Mouse (Mus musculus) liver, embryonic 12.5 days (tissue): ENCODE results near the gene Iqgap2. TPM values are rescaled to one million over a fixed set of nuclear protein-coding genes. Genes with fewer than 3 reads are reported as not detected.

Experiments
- ATAC-seq: fragments of 200-750 bp; cut with Nextera tagmentation; 2 replicates; pipeline ENCODE4 v1.8.0; 2017; ENCODE audit warnings: moderate number of reproducible peaks, mild to moderate bottlenecking, moderate library complexity
- H3K27ac ChIP-seq: fragments of 300-500 bp; sonication (generic); 2 replicates; pipeline ENCODE4 v1.5.1; 2016; ENCODE audit warnings: mild to moderate bottlenecking
- H3K27me3 ChIP-seq: fragments of 300-500 bp; sonication (generic); replicated peaks from 2 replicates; pipeline ENCODE4 v1.6.1; 2016; ENCODE audit warnings: mild to moderate bottlenecking, moderate library complexity
- H3K36me3 ChIP-seq: fragments of 300-500 bp; sonication (generic); 2 replicates; pipeline ENCODE4 v1.6.1; 2016; ENCODE audit warnings: mild to moderate bottlenecking, moderate library complexity
- H3K4me1 ChIP-seq: fragments of 300-500 bp; sonication (generic); 2 replicates; pipeline ENCODE4 v1.6.1; 2016
- H3K4me2 ChIP-seq: fragments of 300-500 bp; sonication (generic); 2 replicates; pipeline ENCODE4 v1.6.1; 2016; ENCODE audit warnings: mild to moderate bottlenecking, moderate library complexity
- H3K4me3 ChIP-seq: fragments of 300-500 bp; sonication (generic); 2 replicates; pipeline ENCODE4 v1.5.1; 2016; ENCODE audit warnings: mild to moderate bottlenecking, moderate library complexity
- H3K9ac ChIP-seq: fragments of 300-500 bp; sonication (generic); 2 replicates; pipeline ENCODE4 v1.6.1; 2016; ENCODE audit warnings: mild to moderate bottlenecking, moderate library complexity
- H3K9me3 ChIP-seq: fragments of 300-500 bp; sonication (generic); replicated peaks from 2 replicates; pipeline ENCODE4 v1.6.1; 2016; ENCODE audit warnings: mild to moderate bottlenecking, moderate library complexity
- WGBS: fragments of 180-500 bp; shearing (Covaris S2); methylation state at CpG from one replicate; pipeline ENCODE4 v1.1.7; 2016; ENCODE audit not compliant: insufficient replicate concordance; 5-methylcytosine and 5-hydroxymethylcytosine counted together
- polyA plus RNA-seq: library from polyadenylated mRNA; unstranded; fragments of >200 nt; fragmentation: Nextera tagmentation; extraction: Ambion mirVana; gene quantifications from 2 replicates; pipeline ENCODE4 v1.2.1, GENCODE M21; 2016

Iqgap2 gene
- polyA plus RNA-seq, 1 experiment from 2014 or later = 14.7 TPM

DNA sequence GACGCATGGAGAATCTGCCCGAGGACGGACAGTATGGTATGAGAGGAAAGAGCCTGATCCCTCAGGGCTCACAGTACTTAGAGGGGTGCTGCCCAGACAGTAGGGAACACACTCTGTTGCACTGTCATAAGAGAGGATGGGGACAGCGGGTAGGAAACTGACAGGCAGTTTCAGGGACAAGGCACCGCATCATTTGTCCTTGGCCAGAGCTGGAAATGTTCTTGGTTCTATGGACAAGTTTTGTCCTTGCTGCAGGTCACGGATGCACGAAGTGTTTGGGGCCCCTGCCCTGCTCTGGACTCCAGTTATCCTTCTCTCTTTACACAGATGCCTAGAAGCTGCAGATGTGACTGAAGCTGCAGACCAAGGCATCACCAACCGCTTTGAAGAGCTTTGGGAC, 284.7 kb downstream of the Iqgap2 start:
- no peaks in the 10 kb centered on the region for H3K9me3 ChIP-seq
- H3K4me2 ChIP-seq = no peak overlapping the region
- no peaks in the 10 kb centered on the region for H3K27me3 ChIP-seq
- 85% methylated on average over 8 of the region's 8 CpGs for WGBS
- peaks cover 93% of the 10 kb centered on the region for H3K36me3 ChIP-seq
- no peak overlapping the region for H3K9ac ChIP-seq
- ATAC-seq = no peak
- H3K4me1 ChIP-seq = peaks cover 48% of the 10 kb centered on the region
- H3K27ac ChIP-seq = no peak overlapping the region
- H3K4me3 ChIP-seq = no peak overlapping the region

DNA sequence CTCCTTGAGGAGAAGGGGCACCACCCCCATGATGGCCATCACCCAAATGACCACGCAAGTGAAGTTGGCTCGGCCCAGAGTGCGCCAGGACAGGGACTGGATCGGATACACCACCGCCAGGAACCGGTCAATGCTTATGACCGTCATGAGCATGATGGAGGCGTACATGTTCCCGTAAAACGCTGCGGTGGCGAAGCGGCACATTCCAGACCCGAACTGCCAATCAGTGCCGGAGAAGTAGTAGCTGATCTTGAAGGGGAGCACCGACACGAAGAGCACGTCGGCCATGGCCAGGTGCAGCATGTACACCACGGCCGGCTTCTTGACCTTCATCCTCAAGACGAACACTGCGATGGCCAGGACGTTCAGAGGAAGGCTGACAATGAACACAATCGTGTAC, 287.4 kb downstream of the Iqgap2 start:
- Histone ChIP-seq H3K36me3 (peaks cover 83% of the 10 kb centered on the region), H3K9ac (no peak overlapping the region), H3K4me2 (no peak overlapping the region), H3K4me1 (peaks cover 35% of the 10 kb centered on the region), H3K4me3 (no peak overlapping the region), H3K9me3 (no peaks in the 10 kb centered on the region), H3K27ac (no peak overlapping the region), H3K27me3 (no peaks in the 10 kb centered on the region)
- WGBS = 93% methylated on average over 25 of the region's 25 CpGs
- no peak for ATAC-seq

DNA sequence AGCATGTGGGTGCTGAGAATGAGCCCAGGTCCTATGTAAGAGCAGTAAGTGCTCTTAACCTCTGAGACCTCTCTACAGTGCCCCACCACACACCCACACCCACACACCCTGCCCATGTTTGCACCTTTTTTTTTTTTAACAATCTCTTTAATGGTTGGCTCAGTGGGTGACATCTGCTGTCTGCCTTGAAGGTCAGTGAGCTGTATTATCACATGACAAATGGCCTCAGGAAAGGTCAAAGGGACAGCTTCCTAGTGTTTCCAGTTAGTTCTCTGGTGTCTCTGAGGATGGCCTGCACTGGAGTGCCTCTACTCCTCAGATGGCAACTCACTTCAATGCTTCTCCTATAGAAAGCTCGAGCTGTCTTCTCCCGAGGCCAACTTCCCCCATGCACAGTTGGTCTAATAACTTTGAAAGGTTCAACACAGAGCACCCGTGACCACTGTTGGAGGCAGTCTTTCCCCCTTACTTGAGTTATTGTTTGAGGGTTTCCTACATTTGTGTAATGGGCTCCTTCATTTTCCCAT, 291.8 kb downstream of the Iqgap2 start:
- peaks cover 45% of the 10 kb centered on the region for H3K36me3 ChIP-seq
- WGBS = 50% methylated on average over 3 of the region's 3 CpGs
- H3K4me2 ChIP-seq = no peak overlapping the region
- H3K27ac ChIP-seq = no peak overlapping the region
- H3K9me3 ChIP-seq = no peaks in the 10 kb centered on the region
- H3K27me3 ChIP-seq = no peaks in the 10 kb centered on the region; the same call in 1 of the 2 replicates
- peaks cover 29% of the 10 kb centered on the region; the same call in 1 of the 2 replicates for H3K4me1 ChIP-seq
- ATAC-seq = no peak
- no peak overlapping the region for H3K4me3 ChIP-seq
- H3K9ac ChIP-seq = no peak overlapping the region

DNA sequence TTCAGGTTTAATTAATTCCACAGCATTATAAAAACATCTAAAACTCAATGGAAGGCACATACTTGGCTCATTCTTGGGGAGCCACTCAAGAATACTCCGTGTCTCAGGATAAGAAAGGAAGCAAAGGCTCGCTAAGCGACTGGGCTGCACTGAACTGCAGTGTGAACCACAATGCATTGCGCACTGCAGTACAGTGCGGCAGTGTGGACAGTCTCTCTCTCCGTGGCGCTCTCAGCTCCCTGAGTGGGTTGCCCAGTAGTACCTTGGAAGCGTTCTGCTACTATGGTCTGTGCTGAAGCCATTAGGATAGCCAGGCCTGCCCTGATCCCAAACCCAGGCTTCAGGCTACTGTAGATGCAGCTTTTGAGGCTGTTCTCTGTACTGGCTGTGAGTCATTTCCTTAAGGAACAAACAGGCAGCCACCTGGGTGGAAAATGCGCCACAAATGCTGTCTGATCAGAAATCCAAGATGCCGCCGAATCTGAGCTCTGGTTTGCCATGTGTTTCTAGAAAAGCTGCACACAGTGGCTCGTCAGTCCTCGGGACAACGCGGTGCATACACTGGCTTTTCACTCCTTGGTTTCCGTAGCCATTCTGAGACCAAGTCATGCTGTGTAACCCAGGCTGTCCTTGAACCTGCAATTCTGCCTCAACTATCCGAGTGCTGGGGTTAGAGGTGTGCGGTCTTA, 293.3 kb downstream of the Iqgap2 start:
- no peak for ATAC-seq
- 79% methylated on average over 18 of the region's 18 CpGs for WGBS
- H3K27ac ChIP-seq = no peak overlapping the region
- H3K4me1 ChIP-seq = peaks cover 29% of the 10 kb centered on the region; the same call in 1 of the 2 replicates
- H3K27me3 ChIP-seq = no peaks in the 10 kb centered on the region; the same call in 1 of the 2 replicates
- peaks cover 29% of the 10 kb centered on the region for H3K36me3 ChIP-seq
- no peak overlapping the region for H3K4me3 ChIP-seq
- no peaks in the 10 kb centered on the region for H3K9me3 ChIP-seq
- H3K9ac ChIP-seq = no peak overlapping the region
- no peak overlapping the region for H3K4me2 ChIP-seq

DNA sequence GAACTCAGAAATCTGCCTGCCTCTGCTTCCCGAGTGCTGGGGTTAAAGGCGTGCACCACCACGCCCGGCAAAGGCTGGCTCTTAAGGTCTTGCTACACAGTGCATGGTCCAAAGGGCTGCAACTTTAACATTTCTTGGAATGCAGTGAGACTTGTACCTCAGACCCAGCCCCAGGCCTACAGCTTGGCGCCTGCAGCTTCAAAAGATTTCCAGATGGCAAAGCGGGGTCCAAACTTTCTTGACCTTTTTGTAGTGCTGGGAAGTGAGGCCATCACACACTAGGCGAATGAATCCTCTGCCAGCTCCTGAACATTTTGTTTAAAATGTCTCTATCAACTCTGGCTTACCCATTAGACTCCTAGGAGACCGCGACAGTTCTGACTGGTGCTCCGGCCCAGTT, 294.1 kb downstream of the Iqgap2 start:
- WGBS = 83% methylated on average over 10 of the region's 10 CpGs
- no peak for ATAC-seq
- Histone ChIP-seq H3K9me3 (no peaks in the 10 kb centered on the region), H3K4me2 (no peak overlapping the region), H3K9ac (no peak overlapping the region), H3K27me3 (peaks cover 4% of the 10 kb centered on the region; the same call in 1 of the 2 replicates), H3K36me3 (peaks cover 22% of the 10 kb centered on the region), H3K27ac (no peak overlapping the region), H3K4me3 (no peak overlapping the region), H3K4me1 (peaks cover 34% of the 10 kb centered on the region; the same call in 1 of the 2 replicates)

DNA sequence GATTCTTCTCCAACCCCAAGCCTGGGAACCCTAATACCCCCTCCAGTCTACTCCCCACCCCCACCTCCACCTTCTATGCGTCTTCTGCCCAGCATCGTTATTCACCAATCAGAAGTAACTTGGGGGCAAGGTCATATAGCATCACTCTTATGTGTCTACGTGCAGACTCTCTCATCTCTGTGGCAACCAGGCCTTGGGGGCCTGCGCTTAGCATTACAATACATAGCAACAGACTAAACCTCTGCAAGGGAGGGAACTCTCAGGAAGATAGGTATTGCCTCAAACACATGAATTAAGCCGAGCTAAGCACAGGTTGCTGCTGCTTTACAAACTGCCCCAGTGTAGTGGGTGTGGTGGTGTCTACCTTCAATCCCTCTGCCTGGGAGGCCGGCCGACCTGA, 295.0 kb downstream of the Iqgap2 start:
- WGBS = 80% methylated on average over 7 of the region's 7 CpGs
- H3K27me3 ChIP-seq = peaks cover 13% of the 10 kb centered on the region
- no peak overlapping the region for H3K4me2 ChIP-seq
- no peak overlapping the region for H3K9ac ChIP-seq
- H3K4me1 ChIP-seq = peaks cover 34% of the 10 kb centered on the region; the same call in 1 of the 2 replicates
- peaks cover 16% of the 10 kb centered on the region for H3K36me3 ChIP-seq
- H3K4me3 ChIP-seq = no peak overlapping the region
- no peak overlapping the region for H3K27ac ChIP-seq
- no peaks in the 10 kb centered on the region for H3K9me3 ChIP-seq
- ATAC-seq = no peak

DNA sequence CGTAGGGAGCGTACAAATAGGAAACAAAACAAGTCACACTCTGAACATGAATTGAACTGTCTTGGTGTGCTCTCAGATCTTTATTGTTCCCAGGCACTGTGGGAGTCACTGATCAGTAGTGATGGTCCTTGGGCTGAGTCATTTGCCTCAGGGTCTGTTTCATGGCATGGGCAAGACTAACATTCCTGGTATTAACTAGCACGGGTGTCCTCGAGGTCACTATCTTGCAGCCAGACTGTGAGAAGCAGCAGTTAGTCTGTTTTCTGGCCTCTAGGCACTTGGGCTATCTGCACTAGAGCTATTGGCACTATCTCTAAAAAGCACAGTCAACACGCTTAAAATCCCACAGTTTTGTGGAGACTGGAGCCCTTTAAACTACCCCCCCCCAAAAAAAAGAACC, 295.8 kb downstream of the Iqgap2 start:
- ATAC-seq = no peak
- H3K4me1 ChIP-seq = peaks cover 30% of the 10 kb centered on the region; the same call in 1 of the 2 replicates
- no peak overlapping the region for H3K4me3 ChIP-seq
- peaks cover 21% of the 10 kb centered on the region for H3K27me3 ChIP-seq
- peaks cover 8% of the 10 kb centered on the region for H3K36me3 ChIP-seq
- H3K4me2 ChIP-seq = no peak overlapping the region
- 40% methylated on average over 5 of the region's 5 CpGs for WGBS
- H3K9ac ChIP-seq = no peak overlapping the region
- H3K9me3 ChIP-seq = no peaks in the 10 kb centered on the region
- no peak overlapping the region for H3K27ac ChIP-seq

DNA sequence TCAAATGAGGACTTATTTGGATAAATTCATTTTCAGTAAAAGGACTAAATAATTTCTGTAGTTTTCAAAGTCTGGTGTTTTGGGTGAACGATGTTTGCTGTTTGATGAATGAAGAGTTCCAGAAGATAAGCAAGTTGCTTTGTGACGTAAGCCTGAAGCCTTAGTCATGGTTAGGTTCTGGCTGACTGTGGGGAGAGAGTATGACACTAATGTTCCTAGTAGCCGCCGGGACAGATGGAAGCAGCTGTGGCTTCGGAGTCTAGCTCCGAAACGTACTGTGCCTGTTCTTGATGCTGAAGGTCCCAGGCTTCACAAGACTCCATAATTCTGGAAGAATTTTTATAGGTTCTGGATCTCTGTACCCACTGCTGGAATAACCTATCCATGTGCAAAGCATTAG, 296.3 kb downstream of the Iqgap2 start:
- 68% methylated on average over 7 of the region's 7 CpGs for WGBS
- Histone ChIP-seq H3K9me3 (no peaks in the 10 kb centered on the region), H3K27me3 (peaks cover 26% of the 10 kb centered on the region), H3K4me2 (no peak overlapping the region), H3K4me3 (no peak overlapping the region), H3K9ac (no peak overlapping the region), H3K36me3 (peaks cover 3% of the 10 kb centered on the region), H3K4me1 (peaks cover 28% of the 10 kb centered on the region; the same call in 1 of the 2 replicates), H3K27ac (no peak overlapping the region)
- ATAC-seq = no peak

DNA sequence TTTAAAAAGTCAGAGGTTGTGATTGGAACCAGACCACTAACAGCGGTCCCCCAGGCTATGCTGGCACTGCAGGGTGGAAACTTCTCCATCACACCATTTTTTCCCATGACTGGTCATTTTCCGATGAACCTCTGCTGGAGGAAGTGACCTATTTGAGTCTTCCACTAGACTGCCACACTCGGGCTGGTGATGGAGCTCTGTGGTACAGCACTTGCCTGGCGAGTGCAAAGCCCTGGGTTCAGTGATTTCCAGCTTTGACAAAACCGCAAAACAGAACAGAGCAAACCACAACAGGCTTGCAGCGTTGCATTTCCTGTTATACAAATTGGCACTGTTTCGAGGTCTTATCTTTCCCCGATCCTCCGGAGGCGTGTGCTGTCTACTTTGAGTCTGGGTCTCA, 298.9 kb downstream of the Iqgap2 start:
- WGBS = 16% methylated on average over 10 of the region's 10 CpGs
- Histone ChIP-seq H3K9me3 (no peaks in the 10 kb centered on the region), H3K27me3 (peaks cover 49% of the 10 kb centered on the region), H3K9ac (no peak overlapping the region), H3K27ac (no peak overlapping the region), H3K36me3 (no peaks in the 10 kb centered on the region), H3K4me1 (peaks cover 16% of the 10 kb centered on the region; the same call in 1 of the 2 replicates), H3K4me3 (no peak overlapping the region), H3K4me2 (no peak overlapping the region)
- ATAC-seq = no peak

DNA sequence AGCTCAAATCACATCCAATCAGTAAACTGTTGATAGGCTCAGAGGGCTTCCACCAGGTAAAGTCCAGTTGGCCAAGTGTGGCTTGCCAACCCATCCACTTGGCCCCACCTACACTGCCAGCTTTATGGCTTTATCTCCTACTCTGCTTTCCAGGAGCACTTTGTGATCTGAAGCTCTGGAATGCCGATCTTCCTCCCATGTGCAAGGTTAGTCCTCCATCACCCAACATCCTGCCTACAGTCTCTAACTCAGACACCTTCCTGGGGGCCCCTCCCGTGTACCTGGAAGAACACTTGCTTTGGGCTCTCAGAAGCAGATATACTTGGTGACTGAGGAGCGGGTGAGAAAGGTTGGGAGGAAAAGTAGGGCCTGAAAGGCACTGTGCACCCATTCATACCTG, 300.1 kb downstream of the Iqgap2 start:
- no peak overlapping the region for H3K9ac ChIP-seq
- H3K4me1 ChIP-seq = peaks cover 16% of the 10 kb centered on the region; the same call in 1 of the 2 replicates
- 77% methylated on average over 3 of the region's 3 CpGs for WGBS
- H3K27ac ChIP-seq = no peak overlapping the region
- no peaks in the 10 kb centered on the region for H3K9me3 ChIP-seq
- no peaks in the 10 kb centered on the region for H3K36me3 ChIP-seq
- no peak for ATAC-seq
- no peak overlapping the region for H3K4me3 ChIP-seq
- no peak overlapping the region for H3K4me2 ChIP-seq
- H3K27me3 ChIP-seq = peaks cover 60% of the 10 kb centered on the region

DNA sequence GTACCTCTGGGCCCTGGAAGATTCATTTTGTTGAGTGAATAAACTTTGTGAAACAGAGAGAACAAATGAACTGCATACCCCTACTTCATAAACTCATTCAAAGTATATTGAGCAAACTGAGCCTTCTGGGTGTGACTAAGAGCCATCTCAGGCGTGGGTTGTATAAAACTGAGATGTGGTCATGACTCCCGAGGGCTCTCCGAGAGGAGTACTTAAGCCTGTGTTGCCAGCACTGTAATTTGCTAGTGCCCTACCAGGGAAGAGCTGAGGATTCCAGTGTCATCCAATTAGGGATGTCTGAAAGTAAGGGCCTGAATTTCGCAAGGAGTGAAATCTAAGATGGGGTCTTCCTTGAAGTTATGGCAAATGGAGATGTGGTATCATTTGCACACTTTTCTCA, 304.1 kb downstream of the Iqgap2 start:
- H3K9me3 ChIP-seq = no peaks in the 10 kb centered on the region
- WGBS = 70% methylated on average over 4 of the region's 4 CpGs
- peaks cover 8% of the 10 kb centered on the region; the same call in 1 of the 2 replicates for H3K4me1 ChIP-seq
- no peak for ATAC-seq
- H3K27ac ChIP-seq = no peak overlapping the region
- no peaks in the 10 kb centered on the region for H3K36me3 ChIP-seq
- H3K4me3 ChIP-seq = no peak overlapping the region
- H3K9ac ChIP-seq = no peak overlapping the region
- peaks cover 84% of the 10 kb centered on the region for H3K27me3 ChIP-seq
- no peak overlapping the region for H3K4me2 ChIP-seq

DNA sequence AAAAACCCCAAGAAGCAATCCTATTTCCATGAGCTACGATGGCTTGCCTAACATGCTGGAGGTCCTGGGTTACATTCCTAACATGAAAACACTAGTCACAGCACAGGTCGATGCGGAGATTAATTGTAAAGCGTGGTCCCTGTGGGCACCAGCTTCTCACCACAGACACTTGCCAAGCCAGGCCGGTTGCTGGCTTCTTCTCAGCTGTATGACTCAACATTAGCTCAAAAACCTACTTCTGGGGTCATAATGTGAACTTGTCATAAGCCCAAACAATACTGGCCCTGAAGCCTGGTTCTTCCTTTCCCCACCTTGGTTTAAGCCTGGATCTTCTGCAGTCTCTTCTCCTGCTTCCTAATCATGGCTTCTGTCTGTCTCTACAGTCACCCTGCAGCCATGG, 306.8 kb downstream of the Iqgap2 start:
- no peak for ATAC-seq
- no peaks in the 10 kb centered on the region for H3K36me3 ChIP-seq
- 63% methylated on average over 5 of the region's 5 CpGs for WGBS

More for the DNA sequence above, 306.8 kb downstream of the Iqgap2 start:
- H3K4me2 ChIP-seq = no peak overlapping the region
- H3K9ac ChIP-seq = no peak overlapping the region
- peaks cover 4% of the 10 kb centered on the region; the same call in 1 of the 2 replicates for H3K4me1 ChIP-seq
- no peak overlapping the region for H3K27ac ChIP-seq
- H3K9me3 ChIP-seq = no peaks in the 10 kb centered on the region
- peaks cover 60% of the 10 kb centered on the region for H3K27me3 ChIP-seq
- no peak overlapping the region for H3K4me3 ChIP-seq
